Mouse (Mus musculus) activated CD4-positive, CD25-positive, alpha-beta regulatory T cell, adult 9 weeks (primary cell): ENCODE data around the gene Galnt15. TPM values are rescaled to one million over a fixed set of nuclear protein-coding genes. Genes with fewer than 3 reads are reported as not detected.

Experiments
- polyA plus RNA-seq: library from polyadenylated mRNA; unstranded; fragments of 100-300 nt; shearing (Covaris generic); gene quantifications from one replicate; pipeline ENCODE4 v1.2.1, GENCODE M21; 2017

Galnt15 gene
- polyA plus RNA-seq = not detected

DNA sequence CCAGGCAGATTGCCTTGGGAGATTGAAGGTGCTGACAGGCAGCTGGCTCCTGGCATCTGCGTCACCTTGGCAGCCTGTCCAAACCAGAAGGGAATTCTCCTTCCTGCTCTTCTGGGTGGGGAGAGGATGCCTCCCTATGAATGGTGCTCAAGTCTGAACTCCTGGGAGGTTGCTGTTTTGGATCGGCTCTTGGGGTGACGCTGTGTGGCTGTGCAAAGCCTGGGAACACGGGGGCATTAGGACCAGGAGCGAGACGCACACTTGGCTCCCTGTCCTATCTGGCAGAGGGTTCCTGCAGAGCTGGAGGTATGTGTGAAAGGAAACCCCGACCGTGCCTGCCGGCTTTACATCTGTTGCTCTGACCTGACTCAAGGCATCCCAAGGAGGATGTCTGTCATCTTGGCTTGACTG lies at the start of gene Galnt15:
Gene Galnt15, plus strand, starts transcription at position 309 of the 411 bp plus-strand sequence.

DNA sequence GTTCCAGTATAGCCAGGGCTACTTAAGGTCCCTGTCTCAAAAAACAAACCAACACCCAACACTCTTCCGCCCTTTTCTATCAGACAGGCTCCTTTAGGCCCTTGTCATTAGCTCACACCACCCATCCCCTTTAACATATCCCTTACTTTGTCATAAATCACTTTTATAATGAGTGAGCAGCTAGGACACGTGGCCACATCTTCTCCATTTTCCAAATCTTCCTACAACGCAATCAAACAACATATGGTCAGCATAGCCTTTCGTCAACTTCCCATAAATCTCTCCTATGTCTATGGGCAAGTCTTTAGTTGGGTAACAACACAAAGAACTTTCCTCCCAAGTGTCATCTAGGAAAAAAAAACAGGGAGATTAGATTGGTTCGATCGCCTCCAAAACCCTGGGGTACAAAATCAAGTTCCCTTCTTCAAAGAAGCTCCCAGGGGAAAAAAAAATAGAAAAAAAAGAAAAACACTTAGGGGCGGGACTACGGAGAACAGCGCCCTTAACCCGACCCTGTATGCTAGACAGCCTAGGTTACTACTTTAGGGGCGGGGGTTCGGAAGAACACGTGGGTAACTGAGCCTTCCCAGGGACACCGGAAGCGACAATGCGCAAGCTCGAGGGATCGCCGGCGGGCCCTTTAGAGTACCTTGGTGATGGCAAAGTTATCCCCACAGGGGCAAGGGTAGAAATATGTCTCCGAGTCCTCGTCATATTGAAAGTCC lies 56.1 kb downstream of the Galnt15 start, which contains the start of gene Oxnad1:
Gene Oxnad1, plus strand, starts transcription at position 614 of the 725 bp plus-strand sequence.

DNA sequence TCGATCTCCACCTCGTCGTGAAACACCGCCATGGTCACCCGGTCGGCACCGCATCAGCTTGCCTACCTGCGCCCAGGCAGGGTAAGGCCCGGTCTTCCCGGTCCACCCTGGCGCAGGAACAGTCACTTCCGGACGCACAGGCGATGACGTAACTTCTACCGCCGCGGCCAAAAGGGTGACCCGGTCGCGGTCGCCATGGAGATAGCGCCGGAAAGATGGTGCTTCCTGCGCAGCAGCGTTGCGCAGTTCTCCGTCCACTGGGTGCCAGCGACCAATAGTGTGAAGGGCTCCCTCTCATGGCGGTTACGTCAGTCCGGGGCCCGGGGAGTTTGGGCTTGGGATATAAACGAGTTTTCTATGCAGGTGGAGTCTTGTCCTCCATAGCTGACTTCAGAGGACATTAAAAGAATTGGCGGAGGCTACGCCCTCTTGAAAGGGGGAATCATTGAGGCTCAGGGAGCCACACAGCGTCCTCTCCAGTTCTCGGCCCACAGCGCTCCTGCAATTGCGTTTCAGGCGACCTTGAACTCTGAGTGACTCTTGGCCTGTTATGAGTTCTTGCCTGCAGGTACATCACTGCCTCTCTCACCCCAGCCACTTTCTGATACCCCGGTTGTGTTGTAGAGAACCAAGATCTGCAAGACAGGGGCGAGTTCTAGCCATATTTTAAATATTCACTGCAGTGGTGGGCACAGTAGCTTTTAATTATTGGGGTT lies 56.9 kb downstream of the Galnt15 start, which contains the start of gene Dph3:
Gene Dph3, minus strand, starts transcription at position 244 of the 716 bp plus-strand sequence.

Other genes starting within 250 kb of the Galnt15 start
- 7.3 TPM for gene Ankrd28, start 198.3 kb upstream of the Galnt15 start, polyA plus RNA-seq
- 21.0 TPM for gene Oxnad1, start 56.4 kb downstream of the Galnt15 start, polyA plus RNA-seq
- gene Dph3, start 56.7 kb downstream of the Galnt15 start, polyA plus RNA-seq = 99.8 TPM
- not detected for gene Msmb, start 113.0 kb downstream of the Galnt15 start, polyA plus RNA-seq
- gene Ncoa4, start 130.9 kb downstream of the Galnt15 start, polyA plus RNA-seq = 98.6 TPM
- 126 TPM for gene Timm23, start 172.9 kb downstream of the Galnt15 start, polyA plus RNA-seq
- 33.2 TPM for gene Parg, start 173.0 kb downstream of the Galnt15 start, polyA plus RNA-seq